Mouse (Mus musculus): Measurements from ENCODE around the gene Galnt2. TPM values are rescaled to one million over a fixed set of nuclear protein-coding genes. Genes with fewer than 3 reads are reported as not detected.
A peak's percentile ranks its signal among the peaks of the same experiment; 100 is the strongest.

Galnt2 gene
- 100 to 1,000 TPM in 1 of 2 experiments, 10 to 100 TPM in 1; 91.8 to 106 TPM for total RNA-seq (2021)

DNA sequence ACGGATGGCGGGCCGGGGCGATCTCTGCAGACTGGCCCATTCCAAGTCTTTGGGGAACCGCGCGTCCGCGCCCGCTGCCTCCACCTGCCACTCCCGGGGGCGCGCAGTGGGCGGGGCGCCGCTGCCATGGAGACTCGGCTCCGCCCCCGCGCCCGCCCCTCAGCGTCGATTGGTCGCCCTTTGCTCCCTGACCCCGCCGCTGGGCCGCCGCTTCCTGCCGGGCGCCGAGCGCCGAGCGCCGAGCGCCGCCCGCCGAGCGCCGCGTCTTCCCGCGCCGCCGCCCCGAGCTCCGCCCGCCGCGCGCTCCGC, at the start of gene Galnt2:
Gene Galnt2, plus strand, starts transcription at position 216 of the 309 bp plus-strand sequence.
- peak; percentile 95 for DNase-seq
- intact Hi-C loops (cut with DNase I): loop anchor here (5.0 kb wide), 3 partner anchors 116 to 179 kb away; no protein-coding TSS in a partner anchor

DNA sequence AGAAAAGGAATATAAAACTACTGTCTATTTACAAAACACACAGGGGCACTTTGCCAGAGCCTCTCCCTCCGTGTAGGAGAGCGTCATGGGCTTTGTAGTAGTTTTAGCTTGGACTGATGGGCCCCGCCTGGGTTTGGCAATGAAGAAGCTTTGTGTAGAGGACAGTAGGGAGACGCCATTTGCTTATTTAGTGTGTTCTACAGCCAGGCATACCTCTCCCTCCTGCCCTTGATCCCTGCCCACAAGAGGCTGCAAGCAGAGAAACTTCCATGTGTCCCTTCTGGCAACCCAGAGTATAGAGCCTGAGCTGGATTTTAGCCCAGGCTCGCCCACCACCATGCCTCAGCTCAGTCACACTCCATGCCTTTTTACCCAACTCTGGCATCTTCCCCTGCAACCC, 49.4 kb upstream of the Galnt2 start:
- no peak for DNase-seq
- intact Hi-C loops (cut with DNase I): no loop called here

DNA sequence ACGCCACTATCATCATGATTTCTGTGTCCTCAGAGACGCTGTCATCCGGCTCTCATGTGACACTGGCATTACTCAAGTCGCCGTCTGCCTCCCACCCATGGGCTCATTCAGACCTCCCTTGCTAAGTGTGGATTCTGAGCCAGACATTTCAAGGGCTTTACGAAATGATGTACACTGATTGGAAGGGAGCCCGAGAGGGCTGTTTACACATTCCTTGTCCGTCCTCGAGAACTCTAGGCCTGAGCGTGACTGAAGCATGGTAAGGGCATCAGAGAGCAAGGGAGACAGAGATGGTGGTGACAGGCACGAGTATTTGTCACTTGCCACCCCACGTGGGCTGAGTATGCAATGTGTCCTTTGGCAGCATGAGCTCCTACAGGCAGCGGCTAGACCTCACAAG, 49.0 kb upstream of the Galnt2 start:
- DNase-seq: peak; percentile 24
- intact Hi-C loops (cut with DNase I): no loop called here

DNA sequence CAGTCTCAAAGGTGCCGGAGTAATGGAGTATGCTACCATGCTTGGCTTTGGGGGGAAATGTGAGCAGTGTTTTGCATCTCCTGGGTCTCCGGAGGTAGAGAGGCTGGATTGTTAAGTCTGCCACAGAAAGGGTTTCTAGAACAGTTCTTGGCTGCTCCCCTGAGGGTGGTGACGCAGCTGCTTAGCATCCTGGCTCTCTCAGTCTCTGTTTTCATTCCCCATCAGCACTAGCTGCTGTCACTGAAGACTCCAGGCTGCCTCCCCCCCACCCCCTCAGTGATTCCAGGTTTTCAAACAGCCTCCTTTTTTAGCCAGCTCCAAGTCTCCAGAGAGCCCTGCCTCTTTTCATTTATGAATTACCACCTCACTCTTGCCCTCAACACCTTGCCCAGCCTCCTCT, 47.1 kb upstream of the Galnt2 start:
- intact Hi-C loops (cut with DNase I): no loop called here
- no peak for DNase-seq

DNA sequence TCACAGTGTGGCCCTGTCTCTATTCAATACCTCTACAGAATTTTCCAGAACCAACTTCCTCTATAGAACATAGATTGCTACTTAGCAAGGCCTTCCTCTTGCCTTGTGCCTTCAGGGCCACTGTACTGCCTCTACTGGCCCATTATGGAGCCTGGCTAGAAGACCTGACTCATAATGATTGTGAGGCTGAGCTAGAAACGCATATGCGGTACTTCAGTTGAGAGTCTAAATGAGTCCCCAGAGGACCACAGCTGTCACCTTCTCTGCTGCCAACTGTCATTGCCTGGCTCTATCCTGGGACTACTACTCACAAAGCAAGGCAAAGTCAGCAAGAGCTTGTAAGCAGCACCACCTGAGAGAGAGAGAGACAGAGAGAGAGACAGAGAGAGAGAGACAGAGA, 46.7 kb upstream of the Galnt2 start:
- intact Hi-C loops (cut with DNase I): no loop called here
- no peak for DNase-seq

DNA sequence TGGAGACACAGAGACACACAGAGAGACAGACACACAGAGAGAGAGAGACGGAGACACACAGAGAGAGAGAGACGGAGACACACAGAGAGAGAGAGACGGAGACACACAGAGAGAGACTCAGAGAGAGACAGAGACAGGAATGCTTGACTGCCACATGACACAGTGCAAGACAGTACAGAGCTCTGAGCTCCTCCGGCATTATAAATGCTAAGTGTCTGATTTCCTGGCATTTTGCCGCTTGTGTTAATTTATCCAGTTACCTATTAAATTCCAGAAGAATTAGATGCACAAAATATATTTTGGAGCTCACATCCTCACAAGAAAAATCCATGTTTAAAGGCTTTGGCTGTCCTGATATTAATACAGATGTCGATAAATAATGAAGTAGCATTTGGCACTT, 46.1 kb upstream of the Galnt2 start:
- intact Hi-C loops (cut with DNase I): no loop called here
- DNase-seq: no peak

DNA sequence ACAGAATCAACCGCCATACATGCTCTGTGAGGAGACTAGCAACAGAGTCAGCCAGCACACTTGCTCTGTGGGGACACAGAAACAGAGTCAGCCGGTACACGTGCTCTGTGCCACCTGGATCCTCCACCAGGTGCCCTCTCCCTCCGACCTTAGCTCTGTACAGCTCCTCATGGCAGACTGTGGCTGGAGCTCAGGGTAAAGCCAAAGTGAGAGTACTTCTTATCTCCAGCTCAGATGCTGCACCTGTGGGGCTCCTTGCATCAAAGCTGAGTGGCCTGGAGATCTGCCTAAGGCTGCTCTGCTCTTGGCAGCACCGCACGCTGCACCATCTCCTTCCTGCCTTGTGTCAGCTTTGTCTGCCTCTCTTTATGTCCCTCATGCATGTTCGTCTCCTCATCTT, 40.8 kb upstream of the Galnt2 start:
- intact Hi-C loops (cut with DNase I): no loop called here
- no peak for DNase-seq

DNA sequence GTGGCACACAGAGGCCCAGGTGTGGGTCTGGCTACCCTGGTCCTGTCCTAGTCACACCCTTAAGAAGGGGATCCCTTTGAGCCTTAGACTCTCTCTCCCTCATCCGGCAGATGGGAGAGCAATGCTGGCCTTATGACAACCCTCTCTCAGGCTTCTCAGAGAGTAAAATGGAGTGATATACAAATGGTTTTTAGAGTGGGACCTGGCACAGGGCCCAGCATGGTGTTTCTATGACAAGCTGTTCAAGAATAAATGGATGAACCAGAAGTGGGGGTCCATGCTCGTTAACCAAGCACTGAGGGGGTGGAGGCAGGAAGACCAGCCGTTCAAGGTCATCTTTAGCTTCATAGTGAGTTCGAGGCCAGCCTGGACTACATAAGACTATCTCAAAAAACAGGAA, 38.9 kb upstream of the Galnt2 start:
- DNase-seq: no peak
- intact Hi-C loops (cut with DNase I): no loop called here

DNA sequence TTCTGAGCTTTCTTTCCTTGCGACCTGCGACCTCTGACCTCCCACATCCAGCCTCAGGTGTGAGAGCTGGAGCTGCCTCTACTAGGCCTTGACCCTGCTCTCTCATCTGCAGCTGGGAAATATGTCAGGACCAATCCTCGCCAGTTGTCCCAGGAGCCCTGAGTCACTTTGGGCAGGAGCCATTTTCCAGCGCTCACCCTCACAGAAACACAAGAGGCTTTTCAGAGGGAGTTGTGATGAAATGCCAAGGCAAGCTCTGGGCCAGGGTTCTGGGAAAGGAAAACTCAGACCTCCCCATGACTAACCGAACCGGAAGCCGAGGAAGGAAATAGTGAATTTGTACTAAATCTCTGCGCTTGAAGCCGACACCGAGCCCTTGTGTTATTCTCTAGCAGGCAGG, 38.2 kb upstream of the Galnt2 start:
- intact Hi-C loops (cut with DNase I): no loop called here
- DNase-seq: peak; percentile 25

DNA sequence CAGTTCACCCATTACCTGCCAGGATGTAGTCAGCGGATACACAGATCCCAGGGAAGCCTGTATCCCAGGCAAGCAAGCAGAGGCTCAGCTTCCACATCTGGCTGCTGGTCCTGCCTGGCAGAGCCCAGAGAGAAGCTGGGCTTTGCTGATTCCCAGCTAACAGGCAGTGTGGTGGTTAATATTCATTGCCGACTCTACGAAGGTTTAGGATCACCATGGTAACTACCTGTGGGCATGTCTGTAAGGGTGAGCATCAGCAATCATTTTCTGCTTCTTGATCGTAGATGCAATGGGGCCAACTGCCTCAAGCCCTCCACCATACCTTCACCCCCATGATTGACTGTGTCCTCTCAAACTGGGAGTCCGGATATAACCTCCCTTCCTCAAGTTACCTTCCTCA, 37.2 kb upstream of the Galnt2 start:
- intact Hi-C loops (cut with DNase I): no loop called here

DNA sequence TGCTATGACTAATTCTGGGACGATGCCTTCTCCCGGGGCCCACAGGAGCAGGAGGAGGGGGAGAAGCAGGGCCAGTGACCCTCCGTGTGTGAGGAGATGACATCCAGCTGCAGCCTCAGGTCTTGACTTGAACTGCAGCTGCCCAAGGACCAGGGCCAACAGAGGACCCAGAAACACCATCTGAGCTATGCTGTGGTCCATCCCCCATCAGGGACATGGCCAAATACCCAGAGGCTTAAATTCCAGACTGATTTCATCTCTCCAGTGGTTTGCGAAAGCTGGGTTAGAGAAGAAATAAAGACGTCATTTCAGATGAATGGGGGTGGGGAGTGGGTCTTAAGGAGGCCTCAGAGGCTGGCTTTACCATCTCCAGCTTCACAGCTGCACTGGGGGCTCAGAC, 35.0 kb upstream of the Galnt2 start:
- intact Hi-C loops (cut with DNase I): no loop called here
- no peak for DNase-seq

More for the DNA sequence above, 37.2 kb upstream of the Galnt2 start:
- no peak for DNase-seq

DNA sequence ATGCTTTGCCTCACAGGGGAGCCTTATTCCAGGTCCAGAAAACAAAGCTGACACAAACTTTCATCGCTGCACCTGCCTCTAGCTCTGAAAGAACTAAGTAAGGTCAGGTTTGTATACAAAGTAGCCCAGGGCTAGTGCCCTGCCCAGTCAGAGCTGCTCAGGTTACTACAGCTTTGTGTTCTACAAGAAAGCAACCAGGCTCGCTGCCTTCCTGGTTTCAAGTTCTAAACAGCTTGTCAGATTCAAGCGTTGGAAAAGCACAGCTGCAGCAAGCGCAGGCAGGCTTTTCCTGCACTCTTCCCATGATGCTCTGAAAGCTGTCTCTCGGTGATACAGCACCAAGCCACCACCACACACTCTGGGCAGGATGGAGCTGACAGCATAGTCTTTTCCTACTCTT, 34.4 kb upstream of the Galnt2 start:
- intact Hi-C loops (cut with DNase I): no loop called here
- DNase-seq: no peak

DNA sequence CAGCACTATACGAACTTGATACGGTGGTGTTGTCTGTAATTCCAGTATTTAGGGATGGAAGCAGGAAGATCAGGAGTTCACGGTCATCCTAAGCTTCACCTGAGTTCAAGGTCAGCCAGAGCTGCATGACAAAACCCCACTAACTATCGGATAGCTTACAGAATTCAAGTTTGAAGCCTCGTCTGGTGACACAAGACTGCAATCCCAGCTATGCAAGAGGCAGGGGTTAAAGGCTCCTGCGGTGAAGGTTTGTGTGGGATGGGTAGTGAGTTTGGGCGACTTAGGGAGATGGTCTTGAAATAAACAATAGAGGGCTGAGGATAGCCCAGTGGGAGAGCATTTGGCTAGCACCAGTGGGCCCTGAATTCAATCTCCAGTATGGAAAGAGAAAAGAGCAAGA, 33.0 kb upstream of the Galnt2 start:
- no peak for DNase-seq
- intact Hi-C loops (cut with DNase I): no loop called here

DNA sequence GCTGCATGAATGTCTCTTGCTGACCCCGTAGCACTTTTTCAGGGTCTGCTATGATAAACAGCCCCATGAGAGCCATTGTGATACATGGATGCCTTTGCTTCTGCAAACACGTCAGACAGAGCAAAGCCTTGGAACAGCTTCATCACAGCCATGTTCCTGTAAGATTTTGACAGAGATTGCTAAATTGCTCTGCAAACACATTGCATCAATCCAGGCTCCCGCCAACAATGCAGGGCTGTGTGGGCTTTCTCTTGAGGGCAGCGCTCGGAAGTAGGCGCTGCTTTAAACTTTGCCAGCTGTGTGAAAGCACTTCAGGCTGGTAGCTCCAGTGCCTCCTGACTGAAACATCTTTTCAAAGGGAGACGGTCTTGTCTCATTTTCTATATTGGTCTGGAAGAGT, 30.8 kb upstream of the Galnt2 start:
- intact Hi-C loops (cut with DNase I): no loop called here
- no peak for DNase-seq

DNA sequence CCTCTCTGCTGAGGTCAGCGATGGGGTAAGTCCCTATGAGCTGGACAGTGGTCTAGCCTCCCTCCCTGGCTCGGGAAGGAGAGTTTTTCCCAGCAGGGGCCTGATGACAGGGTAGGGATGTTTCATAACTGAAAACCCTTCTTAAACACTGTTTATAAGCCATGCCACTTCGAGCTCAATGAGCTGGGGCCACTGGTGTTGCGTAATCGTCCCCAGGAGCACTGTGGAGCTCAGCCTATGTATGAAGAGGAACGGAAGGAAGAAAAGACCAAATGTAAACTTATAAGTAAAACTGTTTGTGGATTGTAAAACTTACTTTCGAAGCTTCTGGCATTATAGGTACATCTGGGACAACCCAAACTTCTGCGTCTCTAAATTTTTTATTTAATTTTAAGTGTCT, 29.5 kb upstream of the Galnt2 start:
- DNase-seq: no peak
- intact Hi-C loops (cut with DNase I): no loop called here

DNA sequence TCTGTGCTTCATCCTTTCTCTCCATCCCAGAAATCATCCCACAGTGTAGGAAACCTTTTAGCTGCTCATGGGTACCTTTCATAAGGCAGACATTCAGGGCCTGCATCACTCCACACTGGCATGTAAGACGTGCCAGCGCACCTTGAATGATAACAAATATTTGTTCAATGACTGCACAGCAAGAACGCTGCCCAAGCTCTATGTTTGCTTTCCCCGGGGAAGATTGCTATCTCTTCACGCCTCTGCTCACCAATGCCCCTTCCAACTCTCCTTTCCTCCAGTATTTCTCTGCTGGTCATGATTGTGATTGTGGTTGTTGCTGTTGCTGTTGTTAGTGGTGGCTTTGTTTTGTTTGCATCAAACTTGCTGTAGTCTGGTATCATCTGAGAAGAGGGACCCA, 28.3 kb upstream of the Galnt2 start:
- DNase-seq: no peak
- intact Hi-C loops (cut with DNase I): no loop called here

DNA sequence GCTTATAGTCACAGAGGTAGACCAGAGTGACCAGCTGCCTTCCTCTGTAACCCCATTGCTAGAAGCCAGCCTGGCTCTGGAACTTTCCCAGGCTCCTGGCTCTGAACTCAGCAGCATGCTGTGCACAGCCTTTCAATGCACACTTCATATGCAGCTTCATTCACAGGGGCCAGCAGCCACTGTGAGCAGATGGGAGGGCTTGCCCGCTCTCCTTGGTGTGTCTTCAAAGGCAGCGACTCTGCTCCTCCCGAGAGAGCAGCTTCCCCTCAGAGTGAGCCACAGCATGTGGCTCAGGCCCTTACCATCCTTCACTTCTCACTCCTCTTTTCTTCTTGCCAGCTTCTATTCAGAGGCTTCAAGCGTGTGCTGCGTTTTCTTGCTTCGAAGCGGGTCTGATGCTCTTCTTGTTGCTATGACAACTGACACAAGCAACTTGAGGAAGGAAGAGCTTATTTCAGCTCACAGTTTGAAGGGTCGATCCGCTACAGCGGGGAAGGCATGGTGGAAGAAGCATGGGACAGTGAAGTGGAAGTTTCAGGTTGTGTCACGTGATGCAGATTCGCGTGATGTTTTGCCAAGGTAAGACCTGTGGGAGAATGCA, 27.1 kb upstream of the Galnt2 start:
- peak; percentile 80 for DNase-seq
- intact Hi-C loops (cut with DNase I): no loop called here

DNA sequence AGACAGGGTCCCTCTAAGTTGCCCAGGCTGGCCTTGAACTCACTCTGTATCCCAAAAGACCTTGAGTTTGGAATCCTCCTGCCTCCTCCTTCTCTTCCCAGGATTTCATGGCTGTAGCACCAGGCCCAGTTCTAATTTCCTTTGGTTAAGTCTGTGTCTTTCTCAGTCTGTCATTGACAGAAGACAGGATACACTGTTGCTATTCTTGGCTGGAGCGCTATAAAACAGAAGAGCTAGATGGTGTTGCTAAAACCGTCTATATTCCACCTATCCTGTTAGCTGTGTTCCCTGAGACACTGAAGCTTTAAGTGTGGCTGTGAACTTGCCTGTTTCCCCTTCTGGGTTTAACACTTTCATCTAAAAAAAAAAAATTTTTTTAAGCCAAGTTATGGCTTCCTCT, 19.0 kb upstream of the Galnt2 start:
- intact Hi-C loops (cut with DNase I): no loop called here
- DNase-seq: no peak

DNA sequence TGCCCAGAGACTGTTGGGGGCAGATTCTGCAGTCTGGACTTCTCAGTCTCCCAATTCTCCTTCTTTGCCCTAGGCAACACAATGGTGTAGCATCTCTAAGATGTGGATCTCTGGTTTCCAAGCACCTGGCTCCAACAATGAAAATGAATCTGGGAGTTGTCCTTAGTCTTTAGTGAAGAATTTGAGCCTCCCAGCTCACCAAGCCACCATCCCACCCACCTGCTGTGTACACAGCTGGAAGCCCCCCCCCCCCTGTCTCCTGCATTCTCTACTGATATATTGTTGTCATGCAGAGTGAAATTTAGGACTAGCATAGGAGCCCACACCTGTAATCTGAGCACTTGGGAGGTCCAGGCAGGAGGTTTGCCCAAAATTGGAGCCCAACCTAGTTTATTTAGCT, 14.2 kb upstream of the Galnt2 start:
- intact Hi-C loops (cut with DNase I): no loop called here
- no peak for DNase-seq

DNA sequence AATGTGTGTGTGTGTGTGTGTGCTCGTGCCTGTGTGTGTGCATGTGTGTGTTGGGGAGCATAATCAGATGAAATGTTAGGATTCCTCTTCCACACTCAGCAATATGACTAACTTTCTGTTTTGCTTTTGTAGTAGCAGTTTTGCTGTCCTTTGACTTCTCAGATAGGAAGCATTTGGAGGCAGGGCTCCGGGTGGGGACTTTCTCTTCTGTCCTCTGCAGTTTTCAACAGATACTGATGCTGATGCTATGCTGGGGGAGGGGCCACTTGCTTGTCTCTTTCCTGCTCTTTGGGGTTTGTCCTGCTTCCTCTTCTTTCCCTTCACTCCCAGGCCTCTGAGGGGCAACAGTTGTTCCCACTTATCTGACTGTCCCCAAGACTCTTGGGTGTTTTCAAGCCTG, 1.3 kb upstream of the Galnt2 start:
- DNase-seq: no peak
- intact Hi-C loops (cut with DNase I): loop anchor here (5.0 kb wide), 3 partner anchors 117 to 178 kb away; no protein-coding TSS in a partner anchor

DNA sequence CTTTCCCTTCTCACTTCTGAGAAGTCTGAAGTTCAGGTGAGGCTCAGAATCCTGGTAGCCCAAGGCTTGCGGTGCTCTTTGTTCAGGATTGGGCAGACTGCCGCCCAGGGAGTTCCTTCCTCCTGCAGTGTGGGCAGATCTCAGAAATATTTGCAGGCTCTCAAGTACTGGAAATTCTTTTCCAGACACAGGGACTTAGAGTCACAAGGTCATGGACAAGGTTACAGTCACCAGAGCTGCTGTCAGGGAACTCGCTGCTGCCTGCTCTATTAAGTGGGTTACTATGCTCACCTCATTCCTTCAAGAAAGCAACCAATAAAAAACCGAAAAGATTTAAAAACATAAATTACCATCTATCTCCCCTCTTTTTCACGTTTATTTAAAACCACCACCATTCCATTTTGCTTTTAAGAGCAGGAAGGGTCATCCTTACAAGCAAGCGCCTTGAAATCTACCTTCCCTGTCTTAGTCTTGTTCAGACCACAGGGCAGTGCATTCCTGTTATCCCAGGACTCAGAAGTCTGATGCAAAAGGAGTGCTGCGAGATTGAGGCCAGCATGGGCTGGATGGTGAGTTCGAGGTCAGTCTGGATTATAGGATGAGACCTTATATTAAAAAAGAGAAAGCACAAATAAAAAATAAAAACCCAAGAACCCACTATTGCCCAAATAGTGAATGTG, 555 bp upstream of the Galnt2 start:
- intact Hi-C loops (cut with DNase I): loop anchor here (5.0 kb wide), 3 partner anchors 117 to 178 kb away; no protein-coding TSS in a partner anchor

DNA sequence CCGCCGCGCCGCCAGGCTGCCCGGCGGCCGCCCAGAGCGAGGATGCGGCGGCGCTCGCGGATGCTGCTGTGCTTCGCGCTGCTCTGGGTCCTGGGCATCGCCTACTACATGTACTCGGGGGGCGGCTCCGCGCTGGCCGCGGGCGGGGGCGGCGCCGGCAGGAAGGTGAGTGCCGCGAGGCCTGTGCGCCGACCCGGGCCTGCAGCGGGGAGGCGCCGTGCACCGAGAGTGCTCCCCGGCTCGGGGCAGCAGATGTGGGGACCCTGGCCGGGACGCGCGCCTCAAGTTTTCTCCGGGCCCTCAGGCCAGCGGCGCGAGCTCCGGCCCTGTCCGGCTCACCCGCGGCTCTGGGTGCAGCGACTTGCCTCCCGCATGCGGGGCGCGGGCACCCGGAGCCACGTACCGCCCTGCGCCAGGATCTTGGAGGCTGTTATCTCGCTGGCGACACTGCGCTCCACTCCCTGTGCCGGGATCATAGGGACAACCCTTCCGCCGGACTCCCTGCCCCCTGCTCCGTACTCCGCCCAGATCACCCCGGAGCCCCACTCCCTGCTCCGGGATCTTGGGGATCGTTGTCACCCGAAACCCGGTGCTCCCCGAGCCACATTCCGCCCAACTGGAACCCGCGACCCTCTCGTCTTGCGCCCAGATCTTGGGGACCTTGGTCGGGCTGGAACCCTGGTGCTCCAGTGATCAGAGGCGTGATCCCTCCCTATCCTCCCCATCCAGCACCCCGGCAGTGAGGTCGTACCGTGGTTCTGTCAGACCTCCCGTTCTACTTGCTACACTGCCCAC, 491 bp downstream of the Galnt2 start:
- intact Hi-C loops (cut with DNase I): loop anchor here (5.0 kb wide), 3 partner anchors 116 to 179 kb away; no protein-coding TSS in a partner anchor
- DNase-seq: peak; percentile 53

More for the DNA sequence above, 555 bp upstream of the Galnt2 start:
- no peak for DNase-seq

Measured in left cerebral cortex, postnatal 4 days (tissue).